Mouse (Mus musculus) embryonic facial prominence, embryonic 12.5 days (tissue): ENCODE results near the gene Ammecr1. TPM values are rescaled to one million over a fixed set of nuclear protein-coding genes. Genes with fewer than 3 reads are reported as not detected.

Experiments used
- ATAC-seq: fragments of 200-750 bp; cut with Nextera tagmentation; 2 replicates; pipeline ENCODE4 v1.8.0; 2017; ENCODE audit not compliant: insufficient number of reproducible peaks, insufficient read depth, low FRiP score, low TSS enrichment
- H3K27ac ChIP-seq: fragments of 300-500 bp; sonication (generic); 2 replicates; pipeline ENCODE4 v1.5.1; 2016; ENCODE audit warnings: mild to moderate bottlenecking
- H3K27me3 ChIP-seq: fragments of 300-500 bp; sonication (generic); 2 replicates; pipeline ENCODE4 v1.6.1; 2016; ENCODE audit warnings: mild to moderate bottlenecking, moderate library complexity
- H3K36me3 ChIP-seq: fragments of 300-500 bp; sonication (generic); 2 replicates; pipeline ENCODE4 v1.6.1; 2016; ENCODE audit warnings: mild to moderate bottlenecking
- H3K4me1 ChIP-seq: fragments of 300-500 bp; sonication (generic); 2 replicates; pipeline ENCODE4 v1.6.1; 2016
- H3K4me2 ChIP-seq: fragments of 300-500 bp; sonication (generic); replicated peaks from 2 replicates; pipeline ENCODE4 v1.6.1; 2016; ENCODE audit warnings: mild to moderate bottlenecking, moderate library complexity
- H3K4me3 ChIP-seq: fragments of 300-500 bp; sonication (generic); 2 replicates; pipeline ENCODE4 v1.5.1; 2016; ENCODE audit warnings: mild to moderate bottlenecking
- H3K9ac ChIP-seq: fragments of 300-500 bp; sonication (generic); 2 replicates; pipeline ENCODE4 v1.6.1; 2016; ENCODE audit warnings: mild to moderate bottlenecking, moderate library complexity
- H3K9me3 ChIP-seq: fragments of 300-500 bp; sonication (generic); 2 replicates; pipeline ENCODE4 v1.6.1; 2016; ENCODE audit warnings: mild to moderate bottlenecking, moderate library complexity
- WGBS: fragments of 180-500 bp; shearing (Covaris S2); methylation state at CpG from one replicate; pipeline ENCODE4 v1.1.7; 2016; 5-methylcytosine and 5-hydroxymethylcytosine counted together
- polyA plus RNA-seq: library from polyadenylated mRNA; unstranded; fragments of >200 nt; fragmentation: Nextera tagmentation; extraction: Ambion mirVana; gene quantifications from 2 replicates; pipeline ENCODE4 v1.2.1, GENCODE M21; 2016

The Ammecr1 gene
- 14.9 and 15.1 TPM in 2 replicates for polyA plus RNA-seq

DNA sequence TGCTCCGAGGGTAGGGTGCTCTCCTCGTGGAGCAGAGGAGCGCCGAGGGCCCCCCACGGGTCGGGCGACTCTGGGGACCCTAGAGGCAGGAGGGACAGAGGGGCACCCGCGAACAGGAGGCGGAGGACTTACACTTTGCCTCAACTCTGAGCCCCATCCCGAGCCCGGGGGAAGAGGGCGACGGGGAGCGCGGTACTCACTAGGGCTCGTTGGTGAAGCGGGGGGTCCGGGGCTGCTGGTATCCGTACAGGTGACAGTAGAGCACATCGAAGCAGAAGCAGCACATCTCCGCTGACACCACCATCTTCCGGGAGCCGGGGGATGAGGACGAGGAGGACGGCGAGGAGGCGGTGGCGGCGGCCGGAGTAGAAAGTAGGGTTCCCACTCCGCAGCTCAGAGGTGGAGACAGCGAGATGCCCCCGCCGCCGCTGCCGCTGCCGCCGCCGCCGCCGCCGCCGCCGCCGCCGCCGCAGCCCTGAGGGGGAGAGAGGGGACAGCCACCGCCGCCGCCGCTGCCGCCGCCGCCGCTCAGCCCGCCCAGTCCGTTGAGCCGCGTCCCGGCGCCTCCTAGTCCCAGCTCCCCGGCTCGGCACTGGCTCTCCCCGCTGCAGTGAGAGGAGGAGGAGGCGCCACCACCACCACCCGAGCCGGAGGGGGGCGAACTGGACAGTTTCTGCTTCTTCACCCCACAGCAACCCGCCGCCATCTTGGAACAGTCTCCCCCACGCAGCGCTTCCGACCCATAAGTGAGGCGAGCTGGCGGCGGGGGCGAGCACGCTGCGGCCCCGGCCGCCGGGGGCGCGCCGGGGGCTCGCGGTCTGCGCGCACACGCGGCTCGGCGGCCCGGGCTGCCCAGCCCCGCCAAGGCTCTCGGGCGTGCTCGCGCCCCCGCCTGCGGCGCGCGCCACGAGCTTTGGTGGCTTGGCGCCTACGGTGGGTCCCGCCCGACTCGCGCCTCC, at the start of gene Ammecr1:
TSS of gene Ammecr1 (minus strand) at position 721 of the 959 bp plus-strand sequence.
- Histone ChIP-seq H3K4me3 (peak within 1 kb of the TSS; percentile 67), H3K27me3 (peaks cover 13% of the 10 kb centered on the region; the same call in 1 of the 2 replicates), H3K36me3 (no peaks in the 10 kb centered on the region), H3K4me1 (no peaks in the 10 kb centered on the region), H3K9ac (peak within 1 kb of the TSS; percentile 66), H3K27ac (peak within 1 kb of the TSS; percentile 92), H3K4me2 (peak within 1 kb of the TSS; percentile 54), H3K9me3 (no peaks in the 10 kb centered on the region)
- WGBS: 15% methylated on average over 74 of the region's 112 CpGs
- peak; percentile 91 for ATAC-seq

DNA sequence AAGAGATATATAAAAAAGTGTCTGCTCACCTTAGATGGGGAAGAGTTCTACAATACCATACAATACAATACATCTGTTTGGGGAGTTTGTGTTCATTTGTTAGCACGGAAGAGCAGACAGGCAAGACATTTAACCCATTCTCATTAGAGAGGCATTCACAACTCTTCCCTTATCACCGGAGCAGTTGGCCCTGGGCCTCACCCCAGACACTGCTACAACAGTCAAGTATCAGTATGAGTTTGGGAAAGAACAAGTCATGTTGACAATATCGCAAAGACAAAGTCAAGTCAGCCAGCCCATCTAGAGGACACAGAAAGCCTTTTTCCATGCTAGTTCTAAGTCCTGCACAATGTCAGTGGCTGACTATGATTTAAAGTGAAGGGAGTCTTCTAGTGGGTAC, 47.6 kb upstream of the Ammecr1 start:
- Histone ChIP-seq H3K27me3 (0 out of 2 replicates have a peak, but pooled peaks cover 3% of the 10 kb centered on the region), H3K36me3 (no peaks in the 10 kb centered on the region), H3K27ac (no peak overlapping the region), H3K4me1 (no peaks in the 10 kb centered on the region), H3K4me2 (no peak overlapping the region), H3K9ac (no peak overlapping the region), H3K4me3 (no peak overlapping the region), H3K9me3 (no peaks in the 10 kb centered on the region)
- 81% methylated on average over 3 of the region's 3 CpGs for WGBS
- no peak for ATAC-seq

- H3K9ac ChIP-seq: no peak overlapping the region
- 0 out of 2 replicates have a peak, but pooled peaks cover 3% of the 10 kb centered on the region for H3K27me3 ChIP-seq
- H3K4me1 ChIP-seq: no peaks in the 10 kb centered on the region
- no peaks in the 10 kb centered on the region for H3K36me3 ChIP-seq
- H3K9me3 ChIP-seq: no peaks in the 10 kb centered on the region
- no peak overlapping the region for H3K4me3 ChIP-seq
- no peak overlapping the region for H3K4me2 ChIP-seq
- H3K27ac ChIP-seq: no peak overlapping the region
- no peak for ATAC-seq
- 86% methylated on average over 3 of the region's 3 CpGs for WGBS
These were observed 45.8 kb upstream of the Ammecr1 start for GRCm38 (mm10) chrX:143012334-143012733.

- Histone ChIP-seq H3K4me2 (no peak overlapping the region), H3K9ac (no peak overlapping the region), H3K9me3 (no peaks in the 10 kb centered on the region), H3K36me3 (no peaks in the 10 kb centered on the region), H3K4me1 (no peaks in the 10 kb centered on the region), H3K27me3 (0 out of 2 replicates have a peak, but pooled peaks cover 3% of the 10 kb centered on the region), H3K4me3 (no peak overlapping the region), H3K27ac (no peak overlapping the region)
- WGBS: 83% methylated on average over 4 of the region's 4 CpGs
- ATAC-seq: no peak
These were observed 45.3 kb upstream of the Ammecr1 start for GRCm38 (mm10) chrX:143011865-143012264.

GRCm38 (mm10) chrX:143004131-143004846, 37.8 kb upstream of the Ammecr1 start:
- Histone ChIP-seq H3K4me2 (no peak overlapping the region), H3K4me3 (no peak overlapping the region), H3K27me3 (no peaks in the 10 kb centered on the region), H3K4me1 (no peaks in the 10 kb centered on the region), H3K27ac (no peak overlapping the region), H3K9me3 (no peaks in the 10 kb centered on the region), H3K36me3 (no peaks in the 10 kb centered on the region), H3K9ac (no peak overlapping the region)
- ATAC-seq: no peak
- 80% methylated on average over 3 of the region's 3 CpGs for WGBS

DNA sequence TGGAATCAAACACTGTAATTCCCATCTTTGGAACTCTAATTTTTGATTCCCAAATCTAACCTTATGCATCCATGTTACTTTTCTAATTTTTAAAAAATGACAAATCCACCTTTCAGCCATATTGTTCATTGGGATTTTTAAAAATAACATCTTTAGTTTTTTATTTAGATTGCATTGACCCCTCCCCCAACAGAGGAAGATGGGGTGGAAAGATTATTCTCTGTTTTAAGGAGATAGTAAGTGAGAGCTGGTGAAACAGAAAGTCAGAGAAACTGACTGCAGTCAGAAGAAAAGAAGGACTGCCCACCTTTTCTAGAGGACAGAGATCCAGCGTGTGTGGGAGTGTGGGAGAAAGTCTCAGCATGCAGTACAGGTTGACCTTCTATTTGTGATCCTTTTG, 30.7 kb upstream of the Ammecr1 start:
- no peak for ATAC-seq
- H3K9me3 ChIP-seq: no peaks in the 10 kb centered on the region
- WGBS: 76% methylated on average over 1 of the region's 1 CpGs
- no peak overlapping the region for H3K4me3 ChIP-seq
- H3K27me3 ChIP-seq: no peaks in the 10 kb centered on the region
- no peak overlapping the region for H3K27ac ChIP-seq
- H3K9ac ChIP-seq: no peak overlapping the region
- H3K36me3 ChIP-seq: no peaks in the 10 kb centered on the region
- no peak overlapping the region for H3K4me2 ChIP-seq
- no peaks in the 10 kb centered on the region for H3K4me1 ChIP-seq

GRCm38 (mm10) chrX:142994514-142994913, 28.0 kb upstream of the Ammecr1 start:
- Histone ChIP-seq H3K36me3 (no peaks in the 10 kb centered on the region), H3K27me3 (no peaks in the 10 kb centered on the region), H3K4me1 (no peaks in the 10 kb centered on the region), H3K27ac (no peak overlapping the region), H3K9ac (no peak overlapping the region), H3K4me2 (no peak overlapping the region), H3K4me3 (no peak overlapping the region), H3K9me3 (no peaks in the 10 kb centered on the region)
- ATAC-seq: no peak
- WGBS: 52% methylated on average over 2 of the region's 2 CpGs

DNA sequence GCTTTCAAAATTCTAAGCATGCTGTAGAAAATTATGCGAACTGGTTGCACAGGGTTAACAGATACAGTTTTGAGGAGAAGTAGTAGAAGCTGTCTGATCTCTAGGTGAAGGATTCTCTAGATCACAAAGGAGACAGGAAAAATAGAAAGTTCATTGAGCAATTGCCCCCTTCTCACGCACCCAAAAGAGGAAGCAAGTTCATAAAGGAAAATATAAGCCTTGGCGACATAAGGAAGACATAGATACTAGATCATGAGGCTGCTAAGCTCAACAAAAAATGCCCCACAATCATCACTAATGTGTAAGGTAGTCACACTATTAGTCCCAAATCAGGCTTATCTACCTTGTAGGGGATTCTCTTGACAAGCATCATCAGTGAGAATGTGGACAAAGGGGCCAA, 17.6 kb upstream of the Ammecr1 start:
- H3K27me3 ChIP-seq: 0 out of 2 replicates have a peak, but pooled peaks cover 10% of the 10 kb centered on the region
- no peak for ATAC-seq
- WGBS: 89% methylated on average over 3 of the region's 3 CpGs
- no peak overlapping the region for H3K4me3 ChIP-seq
- no peaks in the 10 kb centered on the region for H3K9me3 ChIP-seq
- H3K9ac ChIP-seq: no peak overlapping the region
- no peaks in the 10 kb centered on the region for H3K36me3 ChIP-seq
- H3K4me1 ChIP-seq: no peaks in the 10 kb centered on the region
- H3K4me2 ChIP-seq: no peak overlapping the region
- H3K27ac ChIP-seq: no peak overlapping the region

DNA sequence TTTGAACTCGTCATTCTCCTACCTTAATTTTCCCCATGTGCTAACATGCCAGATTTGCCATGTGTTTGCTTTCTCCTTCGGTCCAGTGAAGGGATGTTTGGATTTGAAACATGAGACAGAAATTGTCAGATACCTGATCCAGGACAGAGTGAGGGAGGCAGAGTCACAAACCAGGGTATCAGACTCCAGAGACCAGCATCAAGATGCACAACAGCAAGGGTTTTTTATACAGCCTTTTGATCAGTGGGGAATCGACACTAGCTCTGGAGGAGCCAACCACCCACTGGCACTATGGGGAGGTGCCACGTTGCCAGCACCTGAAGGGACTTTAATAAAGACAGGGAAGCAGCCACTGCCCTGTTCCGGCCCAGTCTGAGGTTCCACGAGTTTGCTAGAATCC, 17.1 kb upstream of the Ammecr1 start:
- Histone ChIP-seq H3K4me3 (no peak overlapping the region), H3K9ac (no peak overlapping the region), H3K9me3 (no peaks in the 10 kb centered on the region), H3K4me1 (no peaks in the 10 kb centered on the region), H3K36me3 (no peaks in the 10 kb centered on the region), H3K27me3 (0 out of 2 replicates have a peak, but pooled peaks cover 10% of the 10 kb centered on the region), H3K27ac (no peak overlapping the region), H3K4me2 (no peak overlapping the region)
- no peak for ATAC-seq
- 48% methylated on average over 6 of the region's 6 CpGs for WGBS

- H3K9me3 ChIP-seq: no peaks in the 10 kb centered on the region
- no peak for ATAC-seq
- no peak overlapping the region for H3K9ac ChIP-seq
- no peaks in the 10 kb centered on the region for H3K4me1 ChIP-seq
- H3K36me3 ChIP-seq: no peaks in the 10 kb centered on the region
- no peak overlapping the region for H3K4me2 ChIP-seq
- 0 out of 2 replicates have a peak, but pooled peaks cover 10% of the 10 kb centered on the region for H3K27me3 ChIP-seq
- H3K27ac ChIP-seq: no peak overlapping the region
- WGBS: 82% methylated on average over 3 of the region's 3 CpGs
- no peak overlapping the region for H3K4me3 ChIP-seq
These were observed 15.1 kb upstream of the Ammecr1 start for GRCm38 (mm10) chrX:142981530-142982130.

DNA sequence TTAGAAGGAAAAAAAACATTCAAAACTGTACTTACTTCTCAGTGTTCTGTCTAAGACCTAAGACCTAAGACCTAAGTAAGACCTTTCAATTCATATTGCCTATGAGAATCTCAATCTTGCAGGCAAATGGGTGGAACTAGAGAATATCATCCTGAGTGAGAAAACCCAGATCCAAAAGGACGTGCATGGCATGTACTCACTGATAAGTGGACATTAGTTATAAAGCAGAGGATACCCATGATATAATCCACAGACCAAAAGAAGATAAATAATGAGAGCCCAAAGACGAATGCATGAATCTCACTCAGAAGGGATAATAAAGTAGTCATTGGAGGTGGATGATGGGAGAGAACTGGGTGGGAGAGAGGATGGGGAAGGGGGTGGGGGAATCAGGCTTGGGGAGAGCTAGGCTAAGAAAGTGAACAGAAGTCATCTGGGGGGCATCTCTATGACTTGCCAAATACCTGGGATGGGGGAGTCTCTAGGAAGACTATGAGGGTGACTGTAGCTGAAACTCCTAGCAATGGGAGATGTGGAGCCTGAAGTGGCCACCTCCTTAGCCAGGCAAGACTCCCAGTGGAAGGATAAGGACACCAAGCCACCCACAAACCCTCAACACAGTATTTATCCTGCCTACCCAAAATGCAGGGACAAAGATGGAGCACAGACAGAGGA, 14.5 kb upstream of the Ammecr1 start:
- H3K9me3 ChIP-seq: no peaks in the 10 kb centered on the region
- H3K27ac ChIP-seq: no peak overlapping the region
- ATAC-seq: no peak
- H3K4me1 ChIP-seq: no peaks in the 10 kb centered on the region
- H3K27me3 ChIP-seq: 0 out of 2 replicates have a peak, but pooled peaks cover 10% of the 10 kb centered on the region
- H3K4me3 ChIP-seq: no peak overlapping the region
- no peak overlapping the region for H3K9ac ChIP-seq
- WGBS: 83% methylated on average over 2 of the region's 2 CpGs
- H3K36me3 ChIP-seq: no peaks in the 10 kb centered on the region
- no peak overlapping the region for H3K4me2 ChIP-seq
